11 mouse cellular contexts compared by ENCODE assay signal in genomic region chr8:121643384-121643783, GRCm38 (mm10). TPM values are rescaled to one million over a fixed set of nuclear protein-coding genes. Genes with fewer than 3 reads are reported as not detected.
A peak's percentile ranks its signal among the peaks of the same experiment; 100 is the strongest.
DNase-seq lines count a peak whose midpoint lies in the region; ATAC-seq and TF ChIP-seq lines count a peak whose summit lies in the region.
"Had no signal": no experiment of that assay in that cellular context is flagged by ENCODE, and none has a peak within 500 bp of the region (broad histone marks: within the 10 kb centered on the region; RNA-seq: fewer than 3 reads in every experiment).

No protein-coding gene starts in this region.

- DNase-seq in hindbrain, embryonic 14.5 days (ENCODE audit: low spot score) = no peak
- DNase-seq in hindbrain, embryonic 11.5 days (ENCODE audit: low spot score) = no peak
- peak; percentile 91 for DNase-seq in 416B (ENCODE audit: low read depth)
- DNase-seq in urinary bladder, adult 18-20 months (ENCODE audit: low spot score in 2 of 2) = no peak
- no peak for DNase-seq in left cerebral cortex, postnatal 36 days (ENCODE audit: low spot score in 2 of 2)
- DNase-seq in frontal cortex, postnatal 25 days (ENCODE audit: low spot score in 2 of 2) = no peak
- DNase-seq: adrenal gland, postnatal 10 days; cerebellum, postnatal 14 days had no signal

- intact Hi-C loops in left cerebral cortex, postnatal 36 days (cut with DNase I) = no loop called here

- no peak for ATAC-seq in hindbrain, embryonic 14.5 days (ENCODE audit: low FRiP score)
- ATAC-seq in hindbrain, embryonic 11.5 days (ENCODE audit: low FRiP score) = no peak
- ATAC-seq in hindbrain, embryonic 16.5 days = no peak

- no peak overlapping the region for H3K27ac ChIP-seq in hindbrain, embryonic 14.5 days
- H3K27ac ChIP-seq in hindbrain, embryonic 11.5 days (ENCODE audit: low read depth, low read length) = no peak overlapping the region
- H3K27ac ChIP-seq in bone marrow macrophage, adult 2 months (ENCODE audit: insufficient read depth, low read depth, low read length) = peak overlapping the region; percentile 76
- peak overlapping the region; percentile 57; the same call in 1 of the 2 replicates for H3K27ac ChIP-seq in hindbrain, embryonic 16.5 days (ENCODE audit: low read depth, low read length)
- H3K27ac ChIP-seq: neural tube, embryonic 12.5 days had no signal

- no peak overlapping the region for H3K4me2 ChIP-seq in hindbrain, embryonic 14.5 days (replicated peaks)
- H3K4me2 ChIP-seq in hindbrain, embryonic 11.5 days (replicated peaks; ENCODE audit: low read depth, low read length) = no peak overlapping the region
- no peak overlapping the region for H3K4me2 ChIP-seq in hindbrain, embryonic 16.5 days (ENCODE audit: low read length)
- H3K4me2 ChIP-seq: neural tube, embryonic 12.5 days had no signal

- H3K36me3 ChIP-seq in hindbrain, embryonic 14.5 days (replicated peaks; ENCODE audit: control insufficient read depth, insufficient read depth) = no peaks in the 10 kb centered on the region
- no peaks in the 10 kb centered on the region for H3K36me3 ChIP-seq in hindbrain, embryonic 11.5 days (ENCODE audit: control insufficient read depth, insufficient read depth, low read length)
- H3K36me3 ChIP-seq in hindbrain, embryonic 16.5 days (ENCODE audit: control insufficient read depth, insufficient read depth, low read length) = no peaks in the 10 kb centered on the region
- H3K36me3 ChIP-seq: neural tube, embryonic 12.5 days had no signal

- H3K4me1 ChIP-seq in hindbrain, embryonic 14.5 days (replicated peaks; ENCODE audit: control insufficient read depth, insufficient read depth, low read length) = peaks cover 61% of the 10 kb centered on the region
- H3K4me1 ChIP-seq in hindbrain, embryonic 11.5 days (replicated peaks; ENCODE audit: control insufficient read depth, insufficient read depth, low read length) = peaks cover 11% of the 10 kb centered on the region
- peaks cover 70% of the 10 kb centered on the region for H3K4me1 ChIP-seq in bone marrow macrophage, adult 2 months (ENCODE audit: control insufficient read depth, insufficient read depth, low read length)
- peaks cover 64% of the 10 kb centered on the region for H3K4me1 ChIP-seq in hindbrain, embryonic 16.5 days (ENCODE audit: control insufficient read depth, insufficient read depth, low read depth, low read length)

- WGBS in hindbrain, embryonic 14.5 days = 50% methylated on average over 11 of the region's 11 CpGs
- 75% methylated on average over 11 of the region's 11 CpGs for WGBS in hindbrain, embryonic 11.5 days
- 47% methylated on average over 11 of the region's 11 CpGs for WGBS in hindbrain, embryonic 16.5 days

- no peaks in the 10 kb centered on the region for H3K27me3 ChIP-seq in hindbrain, embryonic 14.5 days (ENCODE audit: control insufficient read depth, insufficient read depth, low read length)
- no peaks in the 10 kb centered on the region for H3K27me3 ChIP-seq in hindbrain, embryonic 11.5 days (ENCODE audit: control insufficient read depth, insufficient read depth, low read length)
- no peaks in the 10 kb centered on the region for H3K27me3 ChIP-seq in hindbrain, embryonic 16.5 days (replicated peaks; ENCODE audit: control insufficient read depth, insufficient read depth, low read length)
- H3K27me3 ChIP-seq: neural tube, embryonic 12.5 days had no signal

- TF ChIP-seq POLR2A in bone marrow macrophage, adult 2 months (IDR thresholded peaks at IDR 0.05; ENCODE audit: borderline replicate concordance, low read depth, low read length) = no peak

- no peak for TF ChIP-seq CTCF in bone marrow macrophage, adult 2 months (IDR thresholded peaks at IDR 0.05; ENCODE audit: low read depth, low read length)

- H3K9ac ChIP-seq in hindbrain, embryonic 14.5 days = peak overlapping the region; percentile 35; the same call in 1 of the 2 replicates
- no peak overlapping the region for H3K9ac ChIP-seq in hindbrain, embryonic 11.5 days (ENCODE audit: low read depth, low read length)
- no peak overlapping the region for H3K9ac ChIP-seq in hindbrain, embryonic 16.5 days (ENCODE audit: low read depth, low read length)

- no peak overlapping the region for H3K4me3 ChIP-seq in hindbrain, embryonic 14.5 days (replicated peaks; ENCODE audit: low read length)
- H3K4me3 ChIP-seq in hindbrain, embryonic 11.5 days (ENCODE audit: low read depth, low read length) = no peak overlapping the region
- H3K4me3 ChIP-seq in bone marrow macrophage, adult 2 months (ENCODE audit: insufficient read depth, low read length) = peak overlapping the region; percentile 0; the same call in 1 of the 2 replicates
- H3K4me3 ChIP-seq in hindbrain, embryonic 16.5 days (ENCODE audit: low read length) = no peak overlapping the region
- H3K4me3 ChIP-seq: neural tube, embryonic 12.5 days had no signal

- H3K9me3 ChIP-seq in hindbrain, embryonic 14.5 days (ENCODE audit: control insufficient read depth, low read length) = no peaks in the 10 kb centered on the region
- no peaks in the 10 kb centered on the region for H3K9me3 ChIP-seq in hindbrain, embryonic 11.5 days (ENCODE audit: control insufficient read depth, low read length)
- H3K9me3 ChIP-seq in hindbrain, embryonic 16.5 days (ENCODE audit: control insufficient read depth, low read length) = no peaks in the 10 kb centered on the region
- H3K9me3 ChIP-seq: neural tube, embryonic 12.5 days had no signal

RNA-seq across cellular contexts. Expression of gene Zcchc14, which starts 9.3 kb away (rescaled TPM):
- polyA plus RNA-seq in hindbrain, embryonic 14.5 days (2014; fragmentation: Nextera tagmentation; extraction: Ambion mirVana) = 33.5 and 35.6 TPM in 2 replicates
- polyA plus RNA-seq in hindbrain, embryonic 11.5 days (2014; fragmentation: Nextera tagmentation; extraction: Ambion mirVana) = 25.8 and 30.4 TPM in 2 replicates
- 5.1 and 8.2 TPM in 2 replicates for polyA plus RNA-seq in bone marrow macrophage, adult 2 months (2012; ENCODE audit: insufficient read depth, insufficient read length, missing spikeins)
- polyA plus RNA-seq in hindbrain, embryonic 16.5 days (2015; fragmentation: Nextera tagmentation; extraction: Ambion mirVana) = 19.3 and 20.9 TPM in 2 replicates
- total RNA-seq in left cerebral cortex, postnatal 36 days (2021) = 10 to 100 TPM; 61.3 to 75.3 TPM

RNA-seq across cellular contexts. Expression of gene Map1lc3b, which starts 53.2 kb away (rescaled TPM):
- polyA plus RNA-seq in hindbrain, embryonic 14.5 days (2014; fragmentation: Nextera tagmentation; extraction: Ambion mirVana) = 389 and 391 TPM in 2 replicates
- 297 and 307 TPM in 2 replicates for polyA plus RNA-seq in hindbrain, embryonic 11.5 days (2014; fragmentation: Nextera tagmentation; extraction: Ambion mirVana)
- 179 and 195 TPM in 2 replicates for polyA plus RNA-seq in bone marrow macrophage, adult 2 months (2012; ENCODE audit: insufficient read depth, insufficient read length, missing spikeins)
- polyA plus RNA-seq in hindbrain, embryonic 16.5 days (2015; fragmentation: Nextera tagmentation; extraction: Ambion mirVana) = 355 and 365 TPM in 2 replicates
- total RNA-seq in left cerebral cortex, postnatal 36 days (2021) = 100 to 1,000 TPM; 167 to 190 TPM

Comparison
In these comparisons a context has a peak if more than half of its experiments do, and no peak if none do; other contexts are left out.
1. H3K27ac ChIP-seq: peak in bone marrow macrophage, adult 2 months (single experiment) and hindbrain, embryonic 16.5 days (single experiment); none in hindbrain, embryonic 14.5 days (single experiment) and hindbrain, embryonic 11.5 days (single experiment).